Mouse (Mus musculus) liver, postnatal 0 days (tissue): ENCODE results near the gene Aspscr1.

Experiments
- CTCF ChIP-seq: sonication (generic); IDR thresholded peaks from 2 replicates; pipeline ENCODE4 v1.5.1; 2016; ENCODE audit warnings: antibody characterized with exemption, low read depth
- EP300 ChIP-seq: IDR thresholded peaks from 2 replicates; pipeline ENCODE4 v1.6.1; 2016; ENCODE audit warnings: antibody characterized with exemption, low read depth, mild to moderate bottlenecking

- peak; percentile 87 for TF ChIP-seq CTCF
- TF ChIP-seq EP300 = no peak
These were observed 48.7 kb upstream of the Aspscr1 start for GRCm38 (mm10) chr11:120623961-120624679.
